Mouse (Mus musculus) intestine, embryonic 15.5 days (tissue): ENCODE results near the gene Ccdc149. TPM values are rescaled to one million over a fixed set of nuclear protein-coding genes. Genes with fewer than 3 reads are reported as not detected.

Experiments
- ATAC-seq: fragments of 200-750 bp; cut with Nextera tagmentation; 2 replicates; pipeline ENCODE4 v1.8.0; 2017; ENCODE audit warnings: moderate TSS enrichment, moderate library complexity
- H3K27ac ChIP-seq: fragments of 300-500 bp; sonication (generic); 2 replicates; pipeline ENCODE4 v1.5.1; 2015; ENCODE audit warnings: mild to moderate bottlenecking, inconsistent platforms
- H3K27me3 ChIP-seq: fragments of 300-500 bp; sonication (generic); replicated peaks from 2 replicates; pipeline ENCODE4 v1.6.1; 2015; ENCODE audit warnings: inconsistent platforms
- H3K36me3 ChIP-seq: fragments of 300-500 bp; sonication (generic); 2 replicates; pipeline ENCODE4 v1.6.1; 2015; ENCODE audit warnings: inconsistent platforms
- H3K4me1 ChIP-seq: fragments of 300-500 bp; sonication (generic); replicated peaks from 2 replicates; pipeline ENCODE4 v1.6.1; 2015; ENCODE audit warnings: inconsistent platforms
- H3K4me2 ChIP-seq: fragments of 300-500 bp; sonication (generic); replicated peaks from 2 replicates; pipeline ENCODE4 v1.6.1; 2015; ENCODE audit warnings: mild to moderate bottlenecking, inconsistent platforms
- H3K4me3 ChIP-seq: fragments of 300-500 bp; sonication (generic); replicated peaks from 2 replicates; pipeline ENCODE4 v1.5.1; 2015; ENCODE audit warnings: inconsistent platforms
- H3K9ac ChIP-seq: fragments of 300-500 bp; sonication (generic); 2 replicates; pipeline ENCODE4 v1.6.1; 2015; ENCODE audit warnings: inconsistent platforms
- H3K9me3 ChIP-seq: fragments of 300-500 bp; sonication (generic); 2 replicates; pipeline ENCODE4 v1.6.1; 2016; ENCODE audit warnings: inconsistent platforms
- WGBS: fragments of 180-500 bp; shearing (Covaris S2); methylation state at CpG from one replicate; pipeline ENCODE4 v1.1.7; 2015; 5-methylcytosine and 5-hydroxymethylcytosine counted together
- polyA plus RNA-seq: library from polyadenylated mRNA; unstranded; fragments of >200 nt; fragmentation: Nextera tagmentation; extraction: Ambion mirVana; gene quantifications from 2 replicates; pipeline ENCODE4 v1.2.1, GENCODE M21; 2015

The Ccdc149 gene
- polyA plus RNA-seq, 1 experiment from 2014 or later: 3.8 TPM

DNA sequence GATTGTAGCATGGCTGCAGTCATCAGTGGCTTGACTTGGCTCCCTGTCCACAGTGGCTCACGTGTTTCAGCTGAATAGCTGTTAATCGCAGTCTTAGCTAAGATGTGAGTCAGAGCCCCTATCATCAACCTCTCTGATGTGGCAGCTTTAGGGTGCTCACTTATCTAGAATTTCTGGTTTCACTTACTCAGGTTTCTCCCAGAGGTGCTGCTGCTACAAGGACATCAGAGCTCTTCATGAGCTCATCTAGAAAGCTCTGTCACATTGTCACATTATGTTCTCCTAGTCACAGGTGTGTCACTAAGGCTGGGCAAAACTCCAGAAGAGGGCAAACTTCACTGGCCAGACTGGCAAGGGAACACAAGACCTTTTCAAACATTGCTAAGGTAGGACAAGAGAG lies 132.2 kb downstream of the Ccdc149 start:
- peak; percentile 39; the same call in 1 of the 2 replicates for ATAC-seq
- H3K4me3 ChIP-seq: no peak overlapping the region
- H3K9ac ChIP-seq: no peak overlapping the region
- no peak overlapping the region for H3K4me2 ChIP-seq
- no peaks in the 10 kb centered on the region for H3K4me1 ChIP-seq
- no peak overlapping the region for H3K27ac ChIP-seq
- no peaks in the 10 kb centered on the region for H3K27me3 ChIP-seq
- WGBS: 80% methylated on average over 2 of the region's 2 CpGs
- no peaks in the 10 kb centered on the region for H3K36me3 ChIP-seq
- H3K9me3 ChIP-seq: no peaks in the 10 kb centered on the region

DNA sequence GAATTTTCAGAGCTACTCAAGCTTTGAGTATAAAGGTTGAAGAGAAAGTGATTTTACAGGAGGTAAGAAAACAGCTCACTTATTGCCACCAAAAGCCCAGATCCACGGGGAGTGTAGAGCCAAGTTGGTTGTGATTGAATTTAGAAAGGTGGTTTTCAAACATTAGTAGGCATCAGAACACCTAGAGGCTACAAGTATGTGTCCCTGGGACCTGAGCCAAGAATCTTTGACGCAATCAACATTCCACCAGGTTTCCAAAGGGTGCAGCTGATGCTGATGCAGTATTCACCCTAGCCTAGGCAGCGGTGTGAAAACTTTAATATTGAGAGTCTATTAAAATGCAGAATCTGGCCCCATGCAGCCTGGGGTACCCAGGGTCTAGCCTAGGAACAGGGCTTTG lies 135.7 kb downstream of the Ccdc149 start:
- no peaks in the 10 kb centered on the region for H3K27me3 ChIP-seq
- no peaks in the 10 kb centered on the region for H3K9me3 ChIP-seq
- no peak overlapping the region for H3K27ac ChIP-seq
- H3K4me2 ChIP-seq: no peak overlapping the region
- H3K9ac ChIP-seq: no peak overlapping the region
- no peaks in the 10 kb centered on the region for H3K4me1 ChIP-seq
- 73% methylated on average over 3 of the region's 3 CpGs for WGBS
- no peak for ATAC-seq
- H3K36me3 ChIP-seq: no peaks in the 10 kb centered on the region
- no peak overlapping the region for H3K4me3 ChIP-seq

GRCm38 (mm10) chr5:52332120-52332519 lies 139.2 kb downstream of the Ccdc149 start:
- Histone ChIP-seq H3K27me3 (no peaks in the 10 kb centered on the region), H3K4me2 (no peak overlapping the region), H3K9ac (no peak overlapping the region), H3K9me3 (no peaks in the 10 kb centered on the region), H3K4me1 (no peaks in the 10 kb centered on the region), H3K27ac (no peak overlapping the region), H3K36me3 (no peaks in the 10 kb centered on the region), H3K4me3 (no peak overlapping the region)
- WGBS: 36% methylated on average over 8 of the region's 8 CpGs
- no peak for ATAC-seq

Other genes with a start within 250 kb of the Ccdc149 start
- gene Sod3, start 107.7 kb downstream of the Ccdc149 start, polyA plus RNA-seq: 1.1 and 1.4 TPM in 2 replicates
- 8.5 and 9.4 TPM in 2 replicates for gene Lgi2, start 94.9 kb upstream of the Ccdc149 start, polyA plus RNA-seq
- 11.5 and 12.4 TPM in 2 replicates for gene Sepsecs, start 198.2 kb upstream of the Ccdc149 start, polyA plus RNA-seq